Mouse (Mus musculus): Measurements from ENCODE around the gene Aspg. TPM values are rescaled to one million over a fixed set of nuclear protein-coding genes. Genes with fewer than 3 reads are reported as not detected.

Aspg gene
- total RNA-seq, 2 experiments from 2014 or later: 0.20 TPM; not detected in 1

Small RNAs within 50 kb of the gene (microRNA-seq; reads per million reads assigned to microRNA genes)
- gene Mir203 (197 to 326 reads per million in 2 experiments), gene Mir3073a (0 reads per million in 2 experiments), gene Mir3073b (0 reads per million in 2 experiments)

Other genes starting within 250 kb of the Aspg start
- 1 to 10 TPM; 7.2 to 7.5 TPM for gene Ppp1r13b, start 198.6 kb upstream of the Aspg start, total RNA-seq (2021)
- 100 to 1,000 TPM; 710 to 772 TPM for gene Atp5mpl, start 139.7 kb upstream of the Aspg start, total RNA-seq (2021)
- gene Tdrd9, start 135.1 kb upstream of the Aspg start, total RNA-seq (2021): not detected
- not detected for gene Rd3l, start 125.4 kb upstream of the Aspg start, total RNA-seq (2021)
- 1 to 10 TPM; 4.0 to 4.7 TPM for gene Kif26a, start 39.5 kb downstream of the Aspg start, total RNA-seq (2021)

Data from gastrocnemius, postnatal 36 days (tissue).